Mouse (Mus musculus) adrenal gland, adult 18-20 months (tissue): ENCODE measurements around the gene Ptch1. TPM values are rescaled to one million over a fixed set of nuclear protein-coding genes. Genes with fewer than 3 reads are reported as not detected.

Experiments
- DNase-seq, 2 experiments: peaks; one replicate each; pipeline ENCODE4 v3.0.0; 2021 to 2022; ENCODE audit warnings: low spot score in 2 of 2
- total RNA-seq, 2 experiments: library from RNA; stranded (reverse); gene quantifications; 1 replicate in 1 of 2; 2 replicates in 1 of 2; pipeline ENCODE4 v1.2.3; 2021

The Ptch1 gene
- total RNA-seq, 2 experiments from 2014 or later = 29.5 to 40.7 TPM

- DNase-seq = no peak
Observed at GRCm38 (mm10) chr13:63502391-63502790, 71.0 kb downstream of the Ptch1 start.

DNA sequence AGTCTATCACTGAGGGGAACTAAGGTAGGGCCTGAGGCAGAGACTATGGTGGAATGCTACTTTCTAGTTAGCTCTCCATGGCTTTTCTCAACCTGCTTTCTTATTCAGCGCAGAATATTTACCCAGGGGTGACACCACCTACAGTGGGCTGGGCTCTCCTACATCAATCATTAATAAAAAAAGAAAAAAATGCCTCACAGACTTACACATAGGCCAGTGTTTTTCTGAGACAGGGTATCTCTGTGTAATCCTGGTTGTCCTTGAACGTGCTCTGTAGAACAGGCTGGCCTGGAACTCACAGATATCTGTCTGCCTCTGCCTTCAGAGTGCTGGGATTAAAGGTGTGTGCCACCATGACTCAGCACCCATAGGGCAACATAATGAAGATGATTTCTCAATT lies 73.9 kb downstream of the Ptch1 start:
- DNase-seq = no peak

GRCm38 (mm10) chr13:63496646-63497582 lies 76.5 kb downstream of the Ptch1 start, which contains the start of gene Fancc:
TSS of gene Fancc (minus strand) at chr13:63497278.
- no peak for DNase-seq

DNA sequence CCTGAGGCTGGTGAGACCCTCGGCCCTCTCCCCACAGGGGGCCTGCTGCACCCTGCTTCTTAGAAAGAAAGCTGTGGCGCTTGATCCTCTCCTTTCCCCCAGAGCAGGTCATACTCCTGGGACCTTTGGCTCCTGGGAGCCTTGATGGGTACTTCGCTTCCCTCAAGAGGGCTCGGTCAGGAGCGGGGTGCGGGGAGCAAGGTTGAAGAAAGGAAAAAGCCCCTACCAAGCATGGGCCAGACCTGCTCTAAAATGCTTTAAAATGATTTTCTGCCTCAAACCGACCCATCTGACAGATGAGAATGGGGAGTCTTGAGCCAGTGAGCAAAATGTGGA lies 85.7 kb downstream of the Ptch1 start:
- DNase-seq = no peak

- DNase-seq = no peak
Observed at GRCm38 (mm10) chr13:63486791-63487706, 86.3 kb downstream of the Ptch1 start.

DNA sequence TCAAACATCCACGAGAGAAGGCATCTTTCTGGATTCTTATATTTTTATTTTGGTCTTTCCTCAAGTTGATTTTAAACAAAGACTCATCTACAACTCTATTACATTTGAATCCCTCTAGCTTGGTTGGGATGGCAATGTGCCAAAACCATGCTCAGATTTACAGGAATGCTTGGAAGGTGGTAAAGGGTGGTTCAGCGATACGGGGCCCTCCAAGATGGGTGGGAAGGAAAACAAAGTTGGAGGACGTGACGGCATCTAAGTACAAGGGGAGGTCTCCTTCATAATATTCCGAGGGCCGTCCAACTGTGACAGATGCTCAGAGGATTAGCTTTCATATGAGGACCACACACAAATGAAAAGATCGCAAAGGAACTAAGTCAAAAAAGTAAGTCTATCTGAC lies 98.0 kb downstream of the Ptch1 start:
- DNase-seq = no peak

Other genes with a start within 250 kb of the Ptch1 start
- 1 to 10 TPM; 6.9 to 8.1 TPM for gene Fancc, start 76.3 kb downstream of the Ptch1 start, total RNA-seq
- 10 to 100 TPM; 18.7 to 22.9 TPM for gene Ercc6l2, start 241.6 kb upstream of the Ptch1 start, total RNA-seq